Mouse (Mus musculus) frontal cortex, postnatal 14 days (tissue): Measurements from ENCODE around the gene Pdcd4.
"Not testable (repeated sequence)": the region's sequence is repeated elsewhere in the genome, so short reads cannot be mapped to it uniquely, and the experiment has no call there.

Source experiments
- DNase-seq, 2 experiments: peaks; one replicate each; pipeline ENCODE4 v3.0.0; 2022; ENCODE audit warnings: low spot score in 2 of 2

The Pdcd4 gene

GRCm38 (mm10) chr19:53945171-53946042, 53.4 kb downstream of the Pdcd4 start:
- DNase-seq, result peak; percentile 23 to 35

DNA sequence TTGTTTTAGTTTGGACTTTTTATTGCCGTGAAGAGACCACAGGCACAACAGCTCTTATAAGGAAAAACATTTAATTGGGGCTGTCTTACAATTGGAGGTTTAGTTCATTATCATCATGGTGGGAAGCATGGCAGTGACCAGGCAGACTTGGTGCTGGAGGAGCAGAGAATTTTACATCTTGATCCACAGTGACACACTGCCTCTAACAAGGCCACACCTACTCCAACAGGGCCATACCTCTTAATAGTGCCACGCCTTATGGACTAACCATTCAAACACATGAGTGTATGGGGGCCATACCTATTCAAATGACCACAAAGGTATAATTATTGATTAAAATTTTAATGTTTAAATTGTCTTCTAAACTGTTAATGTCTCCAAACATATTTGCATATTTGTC, 65.5 kb downstream of the Pdcd4 start:
- no peak for DNase-seq

DNA sequence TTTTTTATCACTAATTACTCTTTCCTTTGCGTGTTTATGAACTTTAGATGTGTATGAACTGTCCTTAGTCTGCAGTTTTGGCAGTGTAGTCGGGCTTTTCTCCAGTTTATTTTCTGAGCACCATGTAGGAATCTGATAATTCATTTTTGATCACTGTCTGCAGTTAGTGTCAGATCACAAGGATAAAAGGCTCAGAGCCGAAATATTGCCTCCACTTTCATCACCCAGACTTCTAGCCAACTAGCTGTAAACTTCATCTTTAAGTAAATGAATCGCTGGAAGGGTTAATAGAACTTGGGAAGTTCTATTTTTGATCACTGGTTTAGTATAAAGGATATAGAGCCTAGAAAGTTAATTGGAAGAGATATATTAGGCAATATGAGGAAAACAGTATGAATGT, 70.5 kb downstream of the Pdcd4 start:
- DNase-seq, result no peak

GRCm38 (mm10) chr19:53964347-53964746, 72.3 kb downstream of the Pdcd4 start:
- DNase-seq, result not testable (repeated sequence)

GRCm38 (mm10) chr19:53964910-53965633, 73.0 kb downstream of the Pdcd4 start:
- no peak for DNase-seq

- no peak for DNase-seq
Measured at GRCm38 (mm10) chr19:53969226-53969625, 77.2 kb downstream of the Pdcd4 start.

DNA sequence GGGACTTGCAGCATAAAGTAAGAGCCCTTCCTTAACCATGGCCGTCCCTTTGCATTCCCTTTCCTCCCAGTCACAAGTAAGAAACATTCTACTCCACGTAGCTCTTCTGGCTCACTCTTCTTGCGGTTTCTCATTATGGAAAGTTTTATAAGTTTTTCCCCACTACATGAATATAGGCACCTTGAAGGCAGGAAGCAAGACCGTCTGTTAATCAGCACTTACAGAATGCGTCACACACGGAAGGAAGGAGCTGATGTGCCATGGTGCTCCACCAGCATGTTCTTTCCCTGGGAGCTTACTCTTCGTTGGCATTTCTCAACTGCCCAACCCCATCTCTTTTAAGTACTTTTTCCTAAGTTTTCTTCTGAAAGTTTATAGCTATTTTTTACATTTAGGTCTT, 79.9 kb downstream of the Pdcd4 start:
- no peak for DNase-seq

GRCm38 (mm10) chr19:53973656-53974055, 81.6 kb downstream of the Pdcd4 start:
- DNase-seq, result no peak
